Mouse (Mus musculus): Measurements from ENCODE around the gene Exd2. TPM values are rescaled to one million over a fixed set of nuclear protein-coding genes. Genes with fewer than 3 reads are reported as not detected.

The Exd2 gene
- 10 to 100 TPM; 18.6 to 20.2 TPM for total RNA-seq (2021)
- long read RNA-seq, experiment 1, transcript Exd2-201 (9 exons, 3,310 nt): major isoform, 13 of 17 reads
- long read RNA-seq, experiment 1, partial matches to known transcripts: 3 of 17 reads
- long read RNA-seq, experiment 1, other reads (novel, unspliced or antisense): 1 of 17 reads
- long read RNA-seq, experiment 2, transcript Exd2-201 (9 exons, 3,310 nt): major isoform, 8 of 10 reads
- long read RNA-seq, experiment 2, partial matches to known transcripts: 0 of 10 reads
- long read RNA-seq, experiment 2, other reads (novel, unspliced or antisense): 2 of 10 reads

DNA sequence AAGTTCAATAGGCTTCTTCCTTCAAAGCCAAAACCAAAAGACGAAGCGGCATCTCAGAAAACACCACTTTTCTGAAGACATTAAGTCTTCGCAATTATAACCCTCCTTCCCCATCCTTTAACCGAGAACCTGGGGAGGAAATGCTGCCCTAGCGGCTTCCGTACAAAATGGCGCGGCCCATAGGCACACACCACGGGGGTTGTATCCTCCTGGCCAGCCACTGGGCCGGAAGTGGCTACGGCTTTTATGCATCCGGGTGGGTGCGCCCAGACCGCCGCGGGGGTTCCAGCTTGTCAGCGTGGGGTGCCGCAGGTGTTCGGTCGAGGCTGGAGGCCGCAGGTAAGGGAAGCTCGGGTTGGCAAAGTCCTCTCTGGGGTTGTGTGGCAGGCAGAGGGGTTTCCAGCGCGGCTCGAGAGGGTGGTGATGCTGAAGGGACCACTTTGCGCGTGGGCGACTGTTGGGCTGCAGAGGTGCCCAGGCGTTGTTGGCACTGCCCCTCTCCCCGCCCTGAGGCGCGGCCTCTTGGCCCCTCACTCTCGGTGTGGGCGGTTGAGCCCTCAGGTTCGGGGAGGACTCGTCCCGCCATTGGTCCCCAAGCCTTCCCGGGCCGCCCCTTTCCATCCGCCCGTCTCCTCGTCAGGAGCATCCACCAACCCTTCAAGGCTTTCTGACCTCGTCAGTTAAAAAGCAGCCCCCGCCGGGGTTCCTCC, at the start of gene Exd2:
TSS of gene Exd2 (plus strand) at position 154 of the 710 bp plus-strand sequence.
- DNase-seq: peak; percentile 94 to 95

DNA sequence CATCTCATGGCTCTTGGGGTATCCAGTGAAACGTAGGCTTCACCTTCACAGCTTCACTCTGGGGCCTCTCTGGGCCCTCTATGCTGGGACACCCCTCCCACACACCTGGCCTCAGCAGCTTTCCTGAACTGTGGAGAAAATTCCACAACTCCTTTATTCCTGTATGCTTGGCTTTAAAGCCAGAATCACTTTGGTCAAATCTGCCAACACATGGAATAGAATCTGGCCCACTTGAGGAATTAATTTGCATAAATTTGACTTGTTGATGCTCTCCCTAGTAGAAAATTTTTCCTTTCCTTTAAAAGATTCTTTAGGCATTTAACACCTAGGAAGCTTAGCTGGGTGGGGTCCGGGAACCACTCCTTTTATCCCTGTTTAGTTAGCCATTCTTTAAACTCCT, 47.8 kb upstream of the Exd2 start:
- no peak for DNase-seq

DNA sequence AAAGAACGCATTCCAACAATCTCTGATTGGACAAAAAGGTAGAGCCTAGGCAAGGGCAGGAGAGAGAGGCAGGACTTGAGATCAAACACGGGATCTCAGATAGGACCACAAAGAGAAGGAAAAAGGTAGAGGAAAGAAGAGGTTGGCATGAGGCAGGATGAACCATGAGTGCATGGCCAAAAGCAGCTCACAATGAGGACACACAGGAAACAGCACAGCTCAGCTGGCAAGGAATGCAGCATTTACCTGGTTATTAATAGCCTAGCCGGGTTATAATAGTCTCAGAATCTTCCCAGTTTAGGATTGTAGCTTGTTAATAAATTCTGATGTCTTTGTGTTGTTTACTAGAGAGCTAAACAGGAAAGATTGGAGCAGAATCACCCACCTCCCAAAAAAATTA, 35.2 kb upstream of the Exd2 start:
- no peak for DNase-seq

- peak; percentile 41 to 51 for DNase-seq
These were observed 29.6 kb upstream of the Exd2 start for GRCm38 (mm10) chr12:80433266-80433665.

DNA sequence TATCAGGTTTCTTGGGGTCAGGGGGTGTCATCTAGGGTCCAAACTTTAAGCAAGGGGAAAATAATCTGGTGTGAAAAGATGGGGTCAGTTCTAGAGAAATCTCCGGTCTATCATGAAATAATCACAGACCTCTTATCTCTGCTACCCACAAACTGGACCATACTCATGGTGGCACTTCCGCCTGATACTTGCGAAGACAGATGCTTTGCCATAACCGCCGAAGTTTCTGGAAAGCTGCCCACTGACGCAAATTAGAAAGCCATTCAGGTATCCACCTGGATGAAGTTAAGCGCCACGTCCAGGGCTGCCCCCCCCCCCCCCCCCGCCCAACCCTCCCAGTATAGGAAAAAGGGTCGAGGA, 28.3 kb upstream of the Exd2 start:
- DNase-seq: no peak

GRCm38 (mm10) chr12:80434961-80435691, 27.8 kb upstream of the Exd2 start:
- DNase-seq: peak; percentile 77 to 83

DNA sequence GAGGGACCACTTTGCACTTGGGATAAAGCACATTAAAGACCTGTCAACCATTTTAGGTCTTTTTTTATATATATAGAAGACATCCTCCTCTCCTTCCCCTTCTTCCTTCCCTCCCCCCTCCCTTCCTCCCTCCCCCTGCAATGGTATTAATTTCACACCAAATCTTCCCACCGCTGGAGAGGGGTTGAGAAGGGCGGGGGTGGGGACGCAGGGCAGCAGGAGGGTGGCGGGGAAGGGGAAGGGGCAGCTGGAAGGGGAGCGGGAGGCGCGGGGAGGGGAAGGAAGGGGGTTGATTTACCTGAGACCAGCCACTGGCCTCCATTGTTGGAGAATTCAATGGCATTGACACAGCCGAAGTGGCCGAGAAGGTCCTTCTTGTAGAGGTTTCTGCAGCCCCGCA, 27.0 kb upstream of the Exd2 start:
- DNase-seq: no peak

DNA sequence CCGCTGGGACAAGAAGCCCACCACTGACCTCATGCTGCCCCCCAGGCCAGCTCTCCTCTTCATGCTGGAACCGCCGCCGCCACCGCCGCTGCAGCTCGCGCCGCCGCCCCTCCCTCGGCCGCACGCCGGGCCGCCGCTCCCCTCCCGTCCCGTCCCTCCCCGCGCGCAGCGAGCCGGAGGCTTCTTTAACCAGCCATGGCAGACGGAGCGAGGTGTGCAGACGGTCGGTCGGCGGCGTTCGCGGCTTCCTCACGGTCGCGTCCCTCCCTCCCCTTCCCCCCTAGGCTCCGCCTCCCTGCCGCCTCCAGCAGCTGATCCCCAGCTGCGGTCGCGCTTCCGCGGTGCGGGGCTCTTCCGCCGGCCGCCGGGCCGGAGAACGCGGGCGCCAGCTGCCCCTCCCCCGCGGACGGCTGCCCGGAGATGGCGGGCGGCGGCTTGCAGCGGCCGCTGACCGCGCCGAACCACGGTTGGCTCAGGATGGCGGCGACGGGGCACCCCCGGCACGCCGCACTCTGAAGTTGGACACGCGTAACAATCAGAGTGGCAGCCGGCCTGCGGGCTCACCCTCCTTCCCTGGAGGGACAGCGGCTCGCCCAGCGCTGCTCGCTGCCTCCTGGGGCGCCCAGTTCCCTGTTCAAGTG, 26.4 kb upstream of the Exd2 start, which contains the start of gene Dcaf5:
TSS of gene Dcaf5 (minus strand) at position 266 of the 641 bp plus-strand sequence.
- DNase-seq: peak; percentile 87 to 92

- no peak for DNase-seq
These were observed 25.7 kb upstream of the Exd2 start for GRCm38 (mm10) chr12:80437051-80437675.

- peak in 1 of 2 experiments; percentile 33 for DNase-seq
These were observed 21.9 kb upstream of the Exd2 start for GRCm38 (mm10) chr12:80440957-80441356.

GRCm38 (mm10) chr12:80444525-80445109, 18.3 kb upstream of the Exd2 start:
- no peak for DNase-seq

DNA sequence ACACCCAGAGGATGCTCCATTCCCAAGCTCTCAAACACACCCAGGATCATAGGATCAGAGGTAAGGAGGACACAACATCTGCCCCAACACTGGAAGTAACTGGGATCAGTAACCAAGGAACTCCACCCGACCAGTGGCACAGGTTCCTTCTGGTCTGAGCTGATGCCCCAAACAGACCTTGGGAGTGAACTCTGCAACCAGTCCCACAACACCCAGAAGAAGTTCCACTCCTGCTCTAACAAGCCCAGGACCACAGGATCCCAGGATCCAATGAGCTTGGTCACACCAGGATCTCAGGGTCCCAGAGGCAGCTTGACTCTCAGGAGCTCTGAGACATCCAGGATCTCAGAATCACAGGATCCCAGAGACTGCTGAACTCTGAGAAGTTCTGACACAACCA, 9.4 kb upstream of the Exd2 start:
- no peak for DNase-seq

DNA sequence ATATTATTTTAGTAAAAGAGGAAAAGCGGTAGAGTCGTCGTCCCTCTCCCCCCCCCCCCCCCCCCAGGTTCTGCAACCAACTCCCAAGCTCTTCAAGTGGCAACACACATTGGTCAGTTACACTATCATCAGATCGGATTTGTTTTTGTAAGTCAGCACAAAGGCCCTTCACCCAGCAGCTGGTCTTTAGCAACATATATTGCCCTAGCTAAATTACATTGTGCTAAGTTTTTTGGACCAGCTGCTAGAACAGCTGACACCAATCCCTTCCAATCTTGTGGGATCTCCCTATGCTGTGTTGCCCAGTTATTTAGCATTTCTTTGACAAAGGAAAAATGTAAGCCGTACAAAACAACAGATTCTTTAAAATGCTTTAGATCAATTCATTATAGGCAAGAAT, 4.9 kb upstream of the Exd2 start:
- DNase-seq: no peak

DNA sequence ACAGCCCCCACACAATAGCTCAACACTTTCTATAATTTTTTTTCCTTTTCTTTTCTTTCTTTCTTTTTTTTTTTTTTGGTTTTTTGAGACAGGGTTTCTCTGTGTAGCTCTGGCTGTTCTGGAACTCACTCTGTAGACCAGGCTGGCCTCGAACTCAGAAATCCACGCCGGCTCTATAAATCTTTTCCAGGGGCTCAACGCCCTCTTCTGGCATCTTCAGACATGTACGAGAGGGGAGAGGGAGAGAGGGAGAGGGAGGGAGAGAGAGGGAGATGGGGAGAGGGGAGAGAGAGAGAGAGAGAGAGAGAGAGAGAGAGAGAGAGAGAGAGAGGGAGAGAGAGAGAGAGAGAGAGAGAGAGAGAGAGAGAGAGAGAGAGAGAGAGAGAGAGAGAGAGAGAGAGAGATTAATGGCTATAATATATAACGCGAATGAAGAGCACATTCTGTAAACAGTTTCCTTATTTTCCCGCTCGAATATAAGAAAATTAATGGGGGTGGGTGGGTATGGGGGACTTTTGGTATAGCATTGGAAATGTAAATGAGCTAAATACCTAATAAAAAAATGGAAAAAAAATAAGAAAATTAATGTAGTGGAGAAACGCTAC, 501 bp upstream of the Exd2 start:
- DNase-seq: peak in 1 of 2 experiments; percentile 17

GRCm38 (mm10) chr12:80463666-80464269, 873 bp downstream of the Exd2 start:
- peak in 1 of 2 experiments; percentile 2 for DNase-seq

GRCm38 (mm10) chr12:80470206-80470605, 7.3 kb downstream of the Exd2 start:
- DNase-seq: no peak

DNA sequence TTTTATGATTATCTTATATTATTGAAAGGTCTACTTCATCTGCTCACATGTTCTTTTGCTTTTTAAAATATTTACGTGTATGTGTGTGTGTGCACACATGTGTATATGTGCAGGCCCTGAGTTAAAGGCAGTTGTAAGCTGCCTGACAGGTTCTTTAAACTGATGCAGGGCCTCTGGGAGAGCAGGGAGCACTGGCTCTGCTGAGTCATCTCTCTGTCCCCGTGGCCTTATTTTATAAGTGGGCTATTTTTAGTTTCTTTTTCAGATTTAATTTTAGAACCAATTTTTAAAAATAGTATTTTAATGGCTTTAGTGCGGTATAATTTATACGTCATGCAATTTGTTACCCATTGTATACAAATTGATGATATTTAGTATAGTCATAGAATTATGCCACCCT, 9.0 kb downstream of the Exd2 start:
- peak; percentile 10 for DNase-seq

GRCm38 (mm10) chr12:80473731-80474130, 10.8 kb downstream of the Exd2 start:
- no peak for DNase-seq

GRCm38 (mm10) chr12:80479986-80480385, 17.1 kb downstream of the Exd2 start:
- no peak for DNase-seq

DNA sequence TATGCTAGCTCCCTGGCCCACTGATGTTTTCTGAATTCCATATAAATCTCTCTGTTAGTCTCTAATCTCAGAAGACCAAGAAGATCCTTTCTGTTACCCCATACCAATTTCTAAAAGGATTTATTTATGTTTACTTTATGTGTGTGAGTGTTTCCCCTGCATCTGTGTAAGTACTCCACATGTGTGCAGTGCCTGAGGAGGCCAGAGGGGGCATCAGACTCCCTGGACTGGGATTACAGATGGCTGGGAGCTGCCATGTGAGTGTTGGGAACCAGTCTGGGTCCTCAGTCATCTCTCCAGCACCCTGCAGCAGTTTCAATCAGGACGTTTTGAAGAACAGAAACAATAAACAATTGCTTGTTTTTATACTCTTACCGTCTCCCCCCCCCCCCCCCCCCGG, 20.5 kb downstream of the Exd2 start:
- no peak for DNase-seq

- DNase-seq: no peak
These were observed 30.4 kb downstream of the Exd2 start for GRCm38 (mm10) chr12:80493311-80493710.

All from adrenal gland, postnatal 36 days (tissue).